Mouse (Mus musculus) brain, embryonic 14.5 days (tissue): Measurements from ENCODE around the gene Fstl4.

Experiments used
- CTCF ChIP-seq: fragments of 200-500 bp; IDR thresholded peaks from 2 replicates; pipeline ENCODE4 v1.5.1; 2012; ENCODE audit warnings: inconsistent platforms, mild to moderate bottlenecking, moderate library complexity, borderline replicate concordance; ENCODE audit not compliant: insufficient read depth, insufficient read length; ENCODE audit errors: extremely low read depth
- POLR2A ChIP-seq: fragments of 200-500 bp; IDR thresholded peaks from 2 replicates; pipeline ENCODE4 v1.6.1; 2012; ENCODE audit warnings: mild to moderate bottlenecking, inconsistent platforms, borderline replicate concordance; ENCODE audit not compliant: poor library complexity, insufficient read depth, insufficient read length, severe bottlenecking; ENCODE audit errors: extremely low read depth

DNA sequence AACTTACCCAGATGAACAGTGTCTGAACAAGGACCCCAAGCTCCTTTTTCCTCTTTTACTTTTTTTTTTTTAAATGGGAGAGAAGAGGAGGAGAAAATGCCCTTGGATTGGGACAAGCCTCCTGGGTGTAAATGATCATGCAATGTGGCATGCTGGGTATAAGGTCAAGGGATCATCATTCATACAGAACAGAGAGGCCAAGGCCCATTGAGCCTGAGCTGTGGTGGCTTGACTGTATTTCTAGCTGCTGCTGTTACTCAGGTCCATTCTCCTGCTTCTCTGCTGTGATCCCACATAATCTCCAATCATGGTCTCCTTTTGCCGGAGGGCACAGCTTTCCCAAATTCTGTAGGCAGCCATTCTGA, 67.9 kb downstream of the Fstl4 start:
- no peak for TF ChIP-seq CTCF
- no peak for TF ChIP-seq POLR2A
